Mouse (Mus musculus): Measurements from ENCODE around the gene Epb41l4b. TPM values are rescaled to one million over a fixed set of nuclear protein-coding genes. Genes with fewer than 3 reads are reported as not detected.

Gene Epb41l4b
- total RNA-seq, 2 experiments from 2014 or later = 0.47 to 3.5 TPM

DNA sequence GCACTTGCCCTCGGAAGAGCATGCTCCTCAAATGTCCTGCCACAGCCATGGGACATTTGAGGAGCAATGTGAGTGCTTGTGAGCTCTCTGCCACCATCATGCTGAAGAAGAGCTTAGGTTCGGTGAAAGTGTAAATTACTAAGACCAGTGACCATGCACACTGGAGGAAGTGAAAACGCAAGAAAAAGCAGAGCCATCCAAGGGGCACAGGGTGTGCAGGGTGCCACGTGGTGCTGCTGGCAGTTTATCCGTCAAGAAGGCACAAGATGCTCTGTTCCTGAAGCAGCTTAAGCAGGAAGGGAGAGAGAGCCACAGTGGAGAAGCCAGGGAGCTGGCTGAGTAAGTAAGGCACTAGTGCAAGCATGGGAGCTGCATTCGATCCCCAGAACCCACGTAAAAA is 105.7 kb downstream of the Epb41l4b start:
- no peak for ATAC-seq (replicated peaks; ENCODE audit: low FRiP score, low TSS enrichment, poor library complexity, severe bottlenecking)

DNA sequence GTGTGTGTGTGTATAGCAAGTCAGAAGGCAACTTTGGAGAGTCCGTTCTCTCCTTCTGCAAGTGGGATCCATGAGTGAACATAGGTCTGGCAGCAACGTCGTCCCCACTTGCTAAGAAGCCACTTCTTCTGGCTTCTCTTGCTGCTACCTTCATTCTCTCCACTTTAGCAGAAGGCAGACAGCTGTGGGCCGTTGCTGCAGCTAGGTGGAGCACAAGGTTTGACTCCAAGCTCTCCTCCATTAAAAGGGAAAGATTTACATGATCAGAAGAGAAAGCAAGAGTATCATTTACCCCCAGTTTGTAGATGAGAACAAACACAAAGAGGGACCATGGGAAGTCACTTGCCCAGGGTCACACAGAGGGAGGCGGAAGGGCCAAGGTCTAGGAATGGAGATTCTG is 109.1 kb downstream of the Epb41l4b start:
- no peak for ATAC-seq (replicated peaks; ENCODE audit: low FRiP score, low TSS enrichment, poor library complexity, severe bottlenecking)

DNA sequence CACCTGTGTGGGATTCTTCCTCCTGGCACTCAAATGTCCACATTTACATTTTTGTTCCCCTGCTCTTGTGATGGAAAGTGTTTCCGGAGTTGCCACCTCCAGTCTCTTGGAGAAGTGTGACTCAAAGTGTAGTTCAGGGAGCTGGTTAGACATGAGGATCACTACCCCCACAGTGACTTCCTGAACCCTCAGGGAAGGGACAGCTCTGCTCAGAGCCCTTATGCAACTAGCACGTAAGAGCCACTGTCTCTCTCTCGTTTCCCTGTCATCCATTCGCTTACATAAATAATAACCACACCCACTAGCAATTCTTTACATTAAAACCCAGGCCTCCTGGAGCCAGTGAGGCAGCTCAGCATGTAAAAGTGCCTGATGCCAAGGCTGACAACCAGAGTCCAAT is 111.8 kb downstream of the Epb41l4b start:
- no peak for ATAC-seq (replicated peaks; ENCODE audit: low FRiP score, low TSS enrichment, poor library complexity, severe bottlenecking)

DNA sequence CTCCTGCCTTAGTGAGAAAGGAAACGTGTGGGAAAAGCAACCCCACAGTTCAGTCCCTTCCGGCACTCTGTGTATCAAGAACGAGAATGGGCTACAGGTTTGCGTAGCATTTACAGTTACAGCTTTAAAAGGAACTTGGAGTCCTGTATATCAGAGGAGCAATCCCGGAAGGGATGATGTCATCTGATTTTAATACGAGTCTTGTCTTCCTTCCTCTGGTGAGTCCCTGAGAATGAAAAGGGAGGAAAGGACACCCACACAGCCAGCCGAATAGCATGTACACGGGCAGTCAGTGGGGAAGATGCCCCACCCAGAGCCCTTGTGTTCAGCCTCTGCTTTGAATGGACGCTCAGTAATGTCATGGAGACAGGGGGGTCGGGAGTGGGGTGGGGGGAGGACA is 115.3 kb downstream of the Epb41l4b start:
- ATAC-seq (replicated peaks; ENCODE audit: low FRiP score, low TSS enrichment, poor library complexity, severe bottlenecking) = no peak

DNA sequence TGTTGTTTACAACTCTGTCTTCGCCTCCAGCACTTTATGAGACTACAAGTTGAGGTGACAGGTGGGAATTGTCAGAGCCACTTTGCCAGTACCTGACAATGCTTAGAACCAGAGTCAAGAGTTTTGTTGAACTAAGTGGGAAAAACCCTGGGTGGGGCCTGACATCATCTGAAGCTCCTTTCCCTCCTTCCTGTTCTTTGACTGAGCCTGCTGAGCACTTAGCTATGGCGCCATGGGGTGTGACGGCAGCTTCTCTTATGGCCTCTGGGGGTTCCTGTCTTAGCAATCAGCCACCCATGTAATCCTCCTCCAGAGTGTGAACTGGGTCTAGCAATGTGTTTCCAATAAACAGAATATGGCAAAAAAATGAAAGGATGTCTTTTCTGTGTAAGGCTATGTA is 119.7 kb downstream of the Epb41l4b start:
- ATAC-seq (replicated peaks; ENCODE audit: low FRiP score, low TSS enrichment, poor library complexity, severe bottlenecking) = no peak

DNA sequence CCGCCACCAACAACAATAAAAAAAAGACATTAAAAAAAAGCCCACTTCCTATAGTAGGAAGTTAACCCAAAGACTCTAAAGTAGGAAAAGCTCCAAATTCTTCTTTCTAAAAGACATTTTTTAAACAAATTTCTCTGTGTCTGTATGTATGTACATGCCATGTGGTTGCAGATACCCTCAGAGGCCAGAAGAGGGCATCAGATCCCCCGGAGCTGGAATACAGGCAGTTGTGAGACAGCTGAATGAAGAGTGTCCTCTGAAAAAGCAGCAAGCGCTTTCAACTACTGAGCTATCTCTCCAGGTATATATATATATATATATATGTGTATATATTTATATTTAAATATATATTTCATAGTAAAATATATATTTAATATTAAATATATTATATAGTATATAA is 121.9 kb downstream of the Epb41l4b start:
- no peak for ATAC-seq (replicated peaks; ENCODE audit: low FRiP score, low TSS enrichment, poor library complexity, severe bottlenecking)

DNA sequence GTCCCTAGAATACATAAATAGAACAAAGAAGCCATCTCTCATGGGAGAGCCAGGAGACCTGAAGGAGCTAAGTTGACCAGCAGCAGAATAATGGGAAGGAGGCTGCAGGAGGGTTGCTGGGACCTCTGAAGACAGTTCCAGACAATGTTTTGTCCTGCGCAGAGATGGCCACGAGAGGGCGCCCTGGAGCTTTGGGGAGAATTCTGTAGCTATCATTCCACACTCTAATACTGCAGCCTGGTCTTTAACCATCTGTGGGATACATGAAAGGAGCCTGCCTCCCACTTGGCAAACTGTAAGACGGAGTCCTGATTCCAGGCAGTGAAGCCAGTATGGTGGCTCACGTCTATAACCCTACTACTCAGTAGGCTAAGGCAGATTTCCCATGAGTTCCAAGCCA is 126.0 kb downstream of the Epb41l4b start:
- ATAC-seq (replicated peaks; ENCODE audit: low FRiP score, low TSS enrichment, poor library complexity, severe bottlenecking) = peak; percentile 83

DNA sequence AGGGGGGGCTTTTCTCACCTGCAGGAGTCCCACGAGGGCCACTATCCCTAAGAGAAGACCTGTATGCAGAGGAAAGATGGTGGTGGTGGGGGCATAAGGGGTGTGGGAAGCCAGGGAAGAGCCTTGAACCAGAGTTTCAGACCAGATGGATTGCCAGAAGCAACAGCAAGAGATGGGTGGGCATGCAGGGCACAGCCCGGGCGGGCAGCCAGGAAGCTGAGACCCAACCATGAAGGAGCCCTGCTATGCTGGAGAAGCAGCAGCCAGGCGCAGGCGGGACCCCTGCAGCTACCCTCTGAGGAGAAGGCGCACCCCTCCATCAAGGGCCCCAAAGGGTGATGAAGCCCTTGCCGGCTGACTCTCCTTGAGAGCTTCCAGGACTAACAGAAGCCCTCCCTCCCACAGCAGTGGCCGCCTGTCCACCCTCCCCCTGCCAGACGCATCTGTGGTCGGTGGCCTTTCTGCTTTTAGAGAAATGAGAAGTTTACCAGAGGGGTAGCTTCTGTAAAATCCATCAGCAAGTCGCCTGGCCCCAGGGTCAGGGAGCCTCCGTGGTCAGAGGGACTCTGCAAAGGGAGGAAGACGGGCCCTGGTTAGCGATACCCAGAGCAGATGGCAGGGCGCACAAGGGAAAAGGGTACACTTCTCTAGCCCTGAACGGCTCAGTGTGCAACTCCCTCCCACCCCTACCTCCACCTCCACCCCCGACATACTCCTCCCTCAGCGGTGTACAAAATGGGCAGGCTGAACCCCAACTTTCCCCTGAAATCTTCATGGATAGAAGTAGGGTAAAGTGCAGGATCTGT is 126.7 kb downstream of the Epb41l4b start:
- no peak for ATAC-seq (replicated peaks; ENCODE audit: low FRiP score, low TSS enrichment, poor library complexity, severe bottlenecking)

DNA sequence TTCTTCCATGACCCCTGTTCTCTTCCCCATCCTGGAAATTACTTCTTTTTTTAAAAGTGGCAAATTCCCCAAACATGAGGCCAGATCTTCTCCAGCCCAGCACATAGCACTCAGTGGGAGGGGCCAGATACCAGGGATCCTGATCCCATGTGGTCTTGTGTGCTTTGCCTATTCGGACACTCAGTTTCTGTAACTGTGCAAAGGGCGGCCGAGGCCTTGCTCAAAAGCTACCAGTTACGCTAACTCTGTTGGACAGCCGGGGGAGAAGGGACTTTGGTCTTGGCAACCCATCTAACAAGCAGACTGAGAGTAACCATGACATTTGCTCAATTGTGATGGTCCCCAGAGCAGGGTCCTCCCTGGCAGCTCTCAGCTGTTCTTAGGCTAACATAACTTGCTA is 128.2 kb downstream of the Epb41l4b start:
- no peak for ATAC-seq (replicated peaks; ENCODE audit: low FRiP score, low TSS enrichment, poor library complexity, severe bottlenecking)

DNA sequence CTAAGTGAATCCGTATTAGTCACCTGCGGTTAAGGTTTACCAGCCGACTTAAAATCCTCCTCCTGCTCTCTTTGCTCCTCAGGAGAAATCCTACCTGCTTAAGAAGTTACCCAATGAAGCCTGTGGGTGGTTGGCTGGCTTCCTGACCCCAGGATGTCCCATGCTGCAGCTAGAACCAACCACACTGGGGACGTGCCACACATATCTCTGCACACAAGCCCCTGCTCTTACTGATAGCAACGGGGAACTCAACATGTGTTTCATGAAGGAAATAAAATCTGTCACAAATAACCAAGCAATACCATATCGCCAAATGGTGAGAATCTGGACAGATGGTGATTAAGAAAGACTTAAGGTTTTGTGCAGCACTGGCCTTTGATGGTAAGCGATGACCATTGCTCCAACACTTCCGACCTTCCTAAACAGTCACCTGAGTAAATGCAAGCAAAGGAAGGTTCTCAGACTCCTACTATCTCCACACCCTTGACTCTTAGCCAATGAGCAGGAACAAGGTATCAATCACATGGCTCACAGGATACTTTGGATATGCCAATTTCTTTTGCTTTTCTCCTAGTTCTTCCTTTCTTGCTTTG is 131.7 kb downstream of the Epb41l4b start:
- ATAC-seq (replicated peaks; ENCODE audit: low FRiP score, low TSS enrichment, poor library complexity, severe bottlenecking) = peak; percentile 63

DNA sequence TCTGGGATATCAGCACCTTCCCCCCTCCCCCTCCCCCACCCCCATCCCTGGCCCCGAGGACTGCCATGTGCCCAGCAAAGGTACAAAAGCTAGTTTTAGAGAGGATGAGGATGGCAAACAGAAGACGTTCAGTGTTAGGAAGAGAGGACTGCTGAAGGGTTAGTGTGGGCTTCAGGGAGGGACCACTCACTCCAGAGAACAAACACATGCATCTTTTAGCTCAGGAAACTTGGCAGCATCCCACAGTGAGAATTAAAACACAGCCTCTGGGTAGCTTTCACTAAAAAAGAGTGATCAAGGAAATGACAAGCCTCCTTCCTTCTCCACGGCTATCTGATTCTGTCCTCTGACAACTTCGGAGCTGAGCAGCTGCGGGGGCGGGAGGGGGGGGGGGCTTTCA is 132.3 kb downstream of the Epb41l4b start:
- ATAC-seq (replicated peaks; ENCODE audit: low FRiP score, low TSS enrichment, poor library complexity, severe bottlenecking) = no peak

DNA sequence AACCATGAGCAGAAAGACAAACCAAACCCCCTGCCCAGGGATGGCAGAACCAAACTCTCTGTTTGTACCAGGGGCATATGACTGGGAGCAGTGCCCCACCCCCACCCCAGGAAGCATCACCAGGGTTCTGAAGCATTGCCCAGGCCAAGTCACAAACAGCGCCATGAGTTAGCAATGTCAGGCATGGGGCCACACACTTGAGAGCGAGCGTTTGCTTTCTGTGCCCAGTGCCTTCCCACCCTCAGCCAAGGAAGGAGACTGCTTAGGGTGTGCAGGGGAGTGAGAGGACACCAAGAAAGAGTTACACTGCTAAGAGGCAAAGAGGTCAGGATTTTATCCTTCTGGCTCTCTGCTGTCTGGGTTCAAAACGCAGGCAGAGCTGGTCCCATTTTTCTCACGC is 132.8 kb downstream of the Epb41l4b start:
- ATAC-seq (replicated peaks; ENCODE audit: low FRiP score, low TSS enrichment, poor library complexity, severe bottlenecking) = no peak

DNA sequence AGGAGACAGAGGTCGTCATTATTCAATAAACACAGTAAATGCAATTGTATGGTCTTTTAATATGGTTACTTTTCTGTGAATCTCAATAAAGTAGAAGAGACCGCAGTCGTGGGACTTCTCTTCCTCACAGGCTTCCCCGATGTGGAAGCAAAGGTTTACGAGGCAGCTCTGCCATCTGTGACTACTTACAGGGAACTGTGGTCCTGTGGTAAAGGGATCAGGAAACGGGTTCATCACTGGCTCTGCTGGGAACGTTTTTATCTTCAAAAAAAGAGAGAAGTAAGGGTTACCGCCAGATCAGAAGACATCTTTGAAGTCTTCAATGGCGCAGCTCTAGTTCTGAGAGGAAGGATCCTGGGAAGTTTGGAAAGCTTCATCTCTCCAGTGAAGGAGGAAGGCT is 135.5 kb downstream of the Epb41l4b start:
- no peak for ATAC-seq (replicated peaks; ENCODE audit: low FRiP score, low TSS enrichment, poor library complexity, severe bottlenecking)

DNA sequence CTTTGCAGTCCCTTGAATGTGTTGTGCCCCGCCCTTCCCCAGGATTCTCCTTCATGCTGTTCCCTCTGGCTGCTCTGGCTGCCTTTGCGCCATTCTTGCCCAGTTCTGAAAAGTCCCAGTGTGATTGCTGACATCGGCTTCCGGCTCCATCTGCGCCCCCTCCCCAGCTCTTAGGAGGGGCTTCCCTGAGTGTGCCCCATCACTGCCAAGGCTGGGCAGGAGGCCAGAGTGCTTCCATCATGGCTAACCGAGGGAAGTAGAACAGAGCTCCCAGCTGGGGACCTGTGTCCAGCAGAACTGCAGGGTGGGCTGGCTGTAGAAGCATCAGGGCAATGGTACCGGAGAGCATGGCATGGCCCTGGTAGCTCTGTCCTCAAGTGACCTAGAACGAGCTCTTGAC is 138.2 kb downstream of the Epb41l4b start:
- ATAC-seq (replicated peaks; ENCODE audit: low FRiP score, low TSS enrichment, poor library complexity, severe bottlenecking) = no peak

DNA sequence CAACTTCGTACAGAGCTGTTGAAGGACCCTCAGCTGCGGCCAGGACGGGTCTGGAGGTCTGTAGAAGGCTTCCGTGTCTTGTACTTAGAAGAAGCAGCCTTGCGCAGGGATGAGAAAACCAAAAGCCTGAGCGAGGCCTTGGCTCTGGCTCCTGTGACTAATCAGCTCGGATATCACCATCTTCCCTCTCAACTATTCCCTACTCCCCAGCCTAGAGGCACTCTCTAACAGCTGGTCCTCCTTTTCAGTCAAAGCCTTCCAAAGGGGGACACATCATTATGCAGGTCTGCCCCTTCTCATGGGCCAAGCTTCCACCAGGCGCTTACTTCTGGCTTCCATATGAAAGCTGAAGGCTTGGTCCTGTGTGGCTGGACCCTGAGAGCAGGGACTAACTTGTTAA is 139.4 kb downstream of the Epb41l4b start:
- no peak for ATAC-seq (replicated peaks; ENCODE audit: low FRiP score, low TSS enrichment, poor library complexity, severe bottlenecking)

DNA sequence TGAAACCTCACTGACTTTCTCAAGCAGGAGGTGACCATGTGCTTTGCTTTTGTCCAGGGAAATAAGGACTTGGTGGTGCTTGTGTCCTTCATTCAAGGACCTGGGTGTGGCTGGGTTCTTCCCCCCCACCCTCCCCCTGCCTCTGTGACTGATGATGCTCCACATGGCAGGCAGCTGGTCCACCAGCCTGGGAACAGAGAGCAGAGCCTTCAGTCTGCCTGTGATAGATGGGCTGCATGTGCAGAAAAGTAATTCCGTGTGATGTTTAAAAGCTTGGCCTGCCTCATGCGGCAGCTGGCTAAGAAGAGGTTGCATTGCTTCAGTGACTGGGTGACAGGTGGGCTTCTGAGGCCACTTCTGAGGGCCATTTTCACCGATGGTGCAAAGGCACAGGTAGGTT is 140.5 kb downstream of the Epb41l4b start:
- ATAC-seq (replicated peaks; ENCODE audit: low FRiP score, low TSS enrichment, poor library complexity, severe bottlenecking) = no peak

DNA sequence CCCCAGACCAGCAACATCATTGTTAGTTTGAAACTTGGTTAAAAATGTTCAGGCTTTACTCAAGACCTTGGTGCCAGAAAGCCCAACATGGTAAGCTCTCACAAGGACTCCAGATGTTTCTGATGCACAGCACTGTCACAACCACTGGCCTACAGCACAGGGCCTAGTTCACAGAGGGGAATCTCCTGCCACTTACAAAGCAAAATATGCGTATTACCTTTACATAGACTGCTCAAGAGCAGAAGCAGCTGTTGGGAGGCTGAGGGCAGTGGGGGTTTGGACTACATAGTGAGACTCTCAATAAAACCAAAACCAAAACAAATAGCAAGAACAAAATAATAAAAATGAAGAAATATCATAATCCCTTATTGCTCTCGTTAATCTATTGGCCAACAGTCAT is 141.8 kb downstream of the Epb41l4b start:
- ATAC-seq (replicated peaks; ENCODE audit: low FRiP score, low TSS enrichment, poor library complexity, severe bottlenecking) = no peak

DNA sequence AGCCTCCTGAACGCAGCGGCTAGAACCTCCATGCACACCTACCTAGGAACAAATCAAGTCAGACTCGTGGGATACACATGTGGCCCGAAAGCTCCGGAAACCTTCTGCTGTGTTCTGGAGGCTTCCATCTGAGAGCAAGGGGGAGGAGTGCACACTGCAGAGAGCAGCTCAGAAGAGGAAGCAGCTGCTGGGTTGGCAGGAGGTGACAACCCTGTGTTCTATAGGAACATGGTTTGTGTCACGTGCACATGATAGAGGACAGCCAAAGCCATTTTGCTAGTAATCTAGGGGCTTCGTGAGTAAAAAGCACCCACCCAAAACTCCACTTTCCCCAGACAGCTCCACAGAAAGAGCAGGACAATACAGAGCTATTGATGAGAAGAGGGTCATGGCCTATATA is 149.9 kb downstream of the Epb41l4b start:
- ATAC-seq (replicated peaks; ENCODE audit: low FRiP score, low TSS enrichment, poor library complexity, severe bottlenecking) = 0 out of 2 replicates have a peak, but pooled peaks have one; percentile 52

DNA sequence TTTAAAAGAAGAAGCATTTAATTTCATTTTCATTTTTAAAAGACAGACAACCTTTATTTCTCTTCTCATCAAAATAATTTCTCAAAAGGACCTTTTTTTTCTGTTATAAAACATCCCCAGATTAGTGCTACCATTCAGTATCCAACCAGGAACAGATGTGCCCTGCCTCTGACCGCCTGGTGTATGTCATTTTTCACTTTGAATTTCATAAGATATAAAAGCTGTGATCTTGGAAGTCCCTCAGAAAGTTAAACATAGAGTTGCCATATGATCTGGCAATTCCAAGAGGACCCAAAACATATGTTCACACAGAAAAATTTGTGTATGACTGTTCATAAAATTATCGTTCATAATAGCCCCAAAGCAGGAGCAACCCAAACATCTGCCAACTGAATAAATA is 151.3 kb downstream of the Epb41l4b start:
- ATAC-seq (replicated peaks; ENCODE audit: low FRiP score, low TSS enrichment, poor library complexity, severe bottlenecking) = no peak

DNA sequence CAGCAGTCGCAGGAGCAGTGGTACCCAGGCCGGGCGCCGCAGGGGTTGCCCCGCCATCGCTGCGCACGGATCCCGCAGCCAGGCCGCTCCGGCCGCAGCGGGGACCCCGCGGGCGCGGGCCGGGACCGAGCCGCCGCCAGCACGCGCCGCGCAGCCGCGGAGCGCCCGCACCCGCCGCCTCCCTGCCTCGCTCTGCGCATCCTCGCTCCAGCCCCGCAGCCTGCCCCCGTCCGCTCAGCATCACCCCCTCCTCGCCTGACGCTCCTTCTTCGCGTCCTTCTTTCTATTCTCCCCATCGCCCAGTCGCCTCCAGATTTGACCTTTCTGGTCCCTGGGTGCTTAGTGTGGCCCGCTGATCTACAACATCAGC is 153.0 kb downstream of the Epb41l4b start, which contains the start of gene Frrs1l:
Gene Frrs1l, minus strand, starts transcription at position 177 of the 370 bp plus-strand sequence.
- no peak for ATAC-seq (replicated peaks; ENCODE audit: low FRiP score, low TSS enrichment, poor library complexity, severe bottlenecking)
